Mouse (Mus musculus) olfactory bulb, adult 2 months (tissue): ENCODE data around the gene Katnb1. TPM values are rescaled to one million over a fixed set of nuclear protein-coding genes. Genes with fewer than 3 reads are reported as not detected.
A peak's percentile ranks its signal among the peaks of the same experiment; 100 is the strongest.

Experiments used
- H3K27ac ChIP-seq: fragments of 200-500 bp; 2 replicates; pipeline ENCODE4 v1.5.1; 2012; ENCODE audit warnings: low read depth, low read length; ENCODE audit not compliant: insufficient read depth
- H3K4me1 ChIP-seq: fragments of 200-500 bp; 2 replicates; pipeline ENCODE4 v1.6.1; 2012; ENCODE audit warnings: low read length; ENCODE audit not compliant: control insufficient read depth, insufficient read depth
- H3K4me3 ChIP-seq: fragments of 200-500 bp; 2 replicates; pipeline ENCODE4 v1.5.1; 2012; ENCODE audit warnings: mild to moderate bottlenecking, low read depth, low read length, moderate library complexity; ENCODE audit not compliant: insufficient read depth
- CTCF ChIP-seq: fragments of 200-500 bp; IDR thresholded peaks from 2 replicates; pipeline ENCODE4 v1.5.1; 2012; ENCODE audit warnings: low read depth, mild to moderate bottlenecking, low read length, moderate library complexity; ENCODE audit not compliant: insufficient read depth
- POLR2A ChIP-seq: fragments of 200-500 bp; IDR thresholded peaks from 2 replicates; pipeline ENCODE4 v1.6.1; 2012; ENCODE audit warnings: mild to moderate bottlenecking, low read depth, low read length, moderate library complexity; ENCODE audit not compliant: insufficient read depth
- WGBS: fragments of 180-500 bp; shearing (Covaris S2); methylation state at CpG from one replicate; pipeline ENCODE4 v1.1.7; 2018; 5-methylcytosine and 5-hydroxymethylcytosine counted together
- polyA plus RNA-seq: library from polyadenylated mRNA; stranded (reverse); fragments of >200 nt; gene quantifications from 2 replicates; pipeline ENCODE4 v1.2.4, GENCODE M21; 2012; ENCODE audit warnings: low replicate concordance; ENCODE audit not compliant: missing spikeins, insufficient read depth, insufficient read length

Katnb1 gene
- not detected in 2 replicates for polyA plus RNA-seq

DNA sequence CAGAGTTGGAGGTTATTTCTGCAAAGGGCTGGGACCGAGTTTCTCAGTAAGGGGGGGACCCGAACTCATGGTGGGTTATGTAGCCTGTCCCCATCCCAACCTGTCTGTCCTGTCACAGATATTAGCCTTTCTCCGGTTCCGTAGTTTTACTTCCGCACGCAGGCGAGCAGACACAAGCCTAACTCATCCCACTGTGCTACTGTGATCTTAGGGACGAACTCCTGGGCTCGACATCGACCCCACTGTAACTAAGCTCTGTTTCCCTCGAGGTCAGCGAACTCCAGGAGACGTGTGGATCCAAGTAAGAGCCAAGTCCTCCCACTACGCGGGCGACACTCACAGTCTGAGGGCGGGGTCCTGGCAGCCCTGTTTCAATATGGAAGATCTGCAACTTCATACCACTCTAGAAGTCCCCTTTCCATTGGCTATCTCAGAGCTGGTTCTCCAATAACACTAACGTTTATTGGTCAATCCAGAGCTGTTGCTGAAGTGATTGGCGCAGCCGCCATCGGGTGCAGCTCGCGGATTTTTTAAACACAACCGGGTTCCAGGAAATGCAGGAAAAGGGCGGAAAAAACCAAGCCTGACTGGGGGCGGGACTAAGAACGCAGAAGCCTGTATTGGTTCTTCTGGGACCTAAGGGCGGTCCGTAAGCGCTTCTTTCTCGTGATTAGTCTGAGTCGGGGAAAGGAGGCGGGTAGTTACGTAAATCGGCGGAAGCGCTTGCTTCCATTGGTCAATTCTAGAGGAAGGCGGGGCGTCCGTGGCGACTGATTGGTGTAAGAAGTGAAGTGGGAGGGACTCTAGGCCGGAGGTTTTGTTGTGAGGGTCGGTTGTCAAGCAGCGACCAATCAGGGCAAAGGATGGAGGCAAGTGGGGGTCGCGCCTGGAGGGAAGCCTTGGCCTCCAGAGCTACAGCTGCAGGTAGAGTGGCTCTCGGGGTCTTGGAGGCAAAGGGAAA lies at the start of gene Katnb1:
TSS of gene Katnb1 (plus strand) at position 806 of the 961 bp plus-strand sequence.
- no peak for TF ChIP-seq CTCF
- TF ChIP-seq POLR2A, result peak; percentile 67
- WGBS, result under 1% methylated on average over 47 of the region's 47 CpGs
- H3K27ac ChIP-seq, result peak within 1 kb of the TSS; percentile 79
- H3K4me3 ChIP-seq, result peak within 1 kb of the TSS; percentile 86
- peaks cover 24% of the 10 kb centered on the region for H3K4me1 ChIP-seq

DNA sequence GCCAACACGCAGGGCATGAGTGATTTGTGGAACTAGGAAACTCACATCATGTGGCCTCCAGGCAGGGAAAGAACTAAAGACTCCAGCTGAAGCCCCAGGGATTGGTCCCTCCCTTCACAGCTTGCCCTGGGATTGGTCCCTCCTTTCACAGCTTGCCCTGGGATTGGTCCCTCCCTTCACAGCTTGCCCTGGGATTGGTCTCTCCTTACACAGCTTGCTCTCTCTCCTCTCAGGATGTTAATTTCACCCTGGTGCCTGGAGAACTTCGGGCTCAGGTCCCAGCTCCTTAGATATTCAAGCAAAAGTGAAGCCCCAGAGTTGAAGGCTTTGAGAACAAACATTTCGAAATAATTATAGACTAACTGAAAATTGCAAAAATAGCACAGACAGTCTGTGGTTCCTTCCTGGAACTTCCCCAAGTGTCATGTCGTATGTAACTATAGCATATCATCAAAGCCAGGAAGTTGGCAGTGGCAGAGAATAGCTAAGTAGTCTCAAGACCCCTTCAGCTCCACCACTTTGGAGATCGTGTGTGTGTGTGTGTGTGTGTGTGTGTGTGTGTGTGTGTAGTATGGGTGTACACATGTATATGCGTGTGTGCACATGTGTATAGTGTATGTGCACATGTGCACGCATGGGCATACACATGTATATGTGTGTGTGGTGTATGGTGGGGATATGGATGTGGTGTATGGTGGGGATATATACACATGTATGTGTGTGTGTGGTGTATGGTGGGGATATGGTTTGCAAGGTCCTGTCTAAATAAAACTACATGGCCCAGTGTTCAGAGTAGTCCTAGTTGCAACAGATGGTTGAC lies 43.7 kb upstream of the Katnb1 start:
- peaks cover 16% of the 10 kb centered on the region for H3K4me1 ChIP-seq
- TF ChIP-seq CTCF (no peak), POLR2A (no peak)
- 22% methylated on average over 7 of the region's 7 CpGs for WGBS
- no peak overlapping the region for H3K4me3 ChIP-seq
- H3K27ac ChIP-seq, result peak overlapping the region; percentile 70

DNA sequence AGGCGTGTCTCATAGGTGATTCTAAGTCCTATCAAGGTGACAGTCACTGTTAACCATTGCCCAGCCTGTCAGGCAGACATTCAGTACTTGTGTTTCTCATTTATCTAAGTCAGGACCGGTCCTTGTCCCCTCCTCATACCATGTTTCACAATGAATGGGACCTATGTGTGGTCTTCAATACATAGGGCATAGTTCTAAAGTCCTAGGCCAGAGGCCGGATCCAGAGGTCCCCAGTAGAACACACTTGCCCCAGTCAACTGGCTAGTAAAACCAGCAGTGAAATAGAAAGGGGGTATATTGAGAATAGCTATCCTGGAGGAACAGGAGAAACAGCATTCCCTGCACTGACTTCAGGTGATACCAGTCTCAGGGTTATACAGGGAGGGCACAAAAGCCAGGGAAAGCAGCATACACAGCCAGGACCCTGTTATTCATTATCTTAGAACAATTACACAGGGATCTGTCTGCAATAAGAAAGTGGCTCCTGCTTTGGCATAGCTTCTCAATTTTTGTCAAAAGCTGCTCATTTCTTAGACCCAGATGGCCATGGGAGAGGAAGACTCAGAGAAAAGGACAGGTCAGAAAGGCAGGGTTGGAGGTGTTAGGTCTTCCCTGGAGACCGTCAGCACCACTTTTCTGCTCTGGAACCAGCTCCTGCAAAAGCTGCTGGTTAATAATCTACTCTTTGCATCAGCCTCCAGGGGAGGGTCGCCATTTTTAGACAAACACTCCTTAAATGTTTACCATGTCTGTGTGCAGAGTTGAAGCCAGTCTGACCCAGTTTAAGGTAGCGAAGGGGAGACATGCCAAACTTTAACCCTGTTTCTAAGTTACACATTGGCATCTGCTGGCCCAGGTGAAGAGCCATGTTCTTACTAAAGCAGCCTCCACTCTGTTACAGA lies 38.9 kb upstream of the Katnb1 start:
- TF ChIP-seq CTCF (no peak), POLR2A (no peak)
- Histone ChIP-seq H3K4me3 (no peak overlapping the region), H3K4me1 (peaks cover 8% of the 10 kb centered on the region), H3K27ac (no peak overlapping the region)
- 78% methylated on average over 6 of the region's 6 CpGs for WGBS

DNA sequence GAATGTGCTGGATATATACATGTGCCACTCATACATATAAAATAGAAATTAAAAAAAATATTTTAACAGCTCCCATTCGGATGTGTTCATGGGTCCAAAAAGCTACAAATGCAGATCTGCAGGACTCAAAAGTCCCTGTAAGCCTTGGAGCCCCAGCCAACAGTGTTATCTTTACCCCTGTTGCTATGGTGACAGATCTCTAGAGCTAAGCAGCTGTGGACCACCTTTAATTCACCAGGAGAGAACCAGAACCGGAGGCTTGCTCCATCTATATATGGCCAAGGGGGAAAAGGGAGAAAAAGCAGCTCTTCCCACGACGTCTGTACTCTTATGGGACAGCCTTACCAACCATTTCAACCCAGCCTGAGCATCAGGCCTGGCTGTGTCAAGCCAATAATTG lies 36.2 kb upstream of the Katnb1 start:
- Histone ChIP-seq H3K4me1 (peaks cover 8% of the 10 kb centered on the region), H3K27ac (no peak overlapping the region), H3K4me3 (no peak overlapping the region)
- TF ChIP-seq POLR2A, result no peak
- TF ChIP-seq CTCF, result no peak
- WGBS, result 35% methylated on average over 4 of the region's 4 CpGs

DNA sequence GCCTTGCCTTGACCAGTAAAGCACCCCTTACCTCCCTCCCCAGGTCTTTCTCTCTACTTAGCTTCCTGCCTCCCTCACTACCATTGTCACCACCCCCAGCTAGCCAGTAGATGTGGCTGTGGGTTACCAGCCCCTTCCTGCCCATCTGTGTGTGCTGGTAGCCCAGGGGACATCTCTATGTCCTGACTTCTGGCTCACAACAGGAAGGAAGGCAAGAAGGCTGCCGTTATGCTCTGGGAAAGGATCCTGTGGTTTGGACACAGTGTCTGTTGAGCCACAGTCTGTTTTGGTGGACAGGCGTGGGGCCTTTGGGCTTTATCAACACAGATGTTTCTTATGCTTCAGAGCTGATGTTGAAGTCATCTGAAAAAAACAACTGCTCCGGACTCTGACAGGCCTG lies 34.0 kb upstream of the Katnb1 start:
- 92% methylated on average over 3 of the region's 3 CpGs for WGBS
- no peak overlapping the region for H3K27ac ChIP-seq
- TF ChIP-seq CTCF, result no peak
- no peak for TF ChIP-seq POLR2A
- H3K4me1 ChIP-seq, result peaks cover 8% of the 10 kb centered on the region
- no peak overlapping the region for H3K4me3 ChIP-seq

DNA sequence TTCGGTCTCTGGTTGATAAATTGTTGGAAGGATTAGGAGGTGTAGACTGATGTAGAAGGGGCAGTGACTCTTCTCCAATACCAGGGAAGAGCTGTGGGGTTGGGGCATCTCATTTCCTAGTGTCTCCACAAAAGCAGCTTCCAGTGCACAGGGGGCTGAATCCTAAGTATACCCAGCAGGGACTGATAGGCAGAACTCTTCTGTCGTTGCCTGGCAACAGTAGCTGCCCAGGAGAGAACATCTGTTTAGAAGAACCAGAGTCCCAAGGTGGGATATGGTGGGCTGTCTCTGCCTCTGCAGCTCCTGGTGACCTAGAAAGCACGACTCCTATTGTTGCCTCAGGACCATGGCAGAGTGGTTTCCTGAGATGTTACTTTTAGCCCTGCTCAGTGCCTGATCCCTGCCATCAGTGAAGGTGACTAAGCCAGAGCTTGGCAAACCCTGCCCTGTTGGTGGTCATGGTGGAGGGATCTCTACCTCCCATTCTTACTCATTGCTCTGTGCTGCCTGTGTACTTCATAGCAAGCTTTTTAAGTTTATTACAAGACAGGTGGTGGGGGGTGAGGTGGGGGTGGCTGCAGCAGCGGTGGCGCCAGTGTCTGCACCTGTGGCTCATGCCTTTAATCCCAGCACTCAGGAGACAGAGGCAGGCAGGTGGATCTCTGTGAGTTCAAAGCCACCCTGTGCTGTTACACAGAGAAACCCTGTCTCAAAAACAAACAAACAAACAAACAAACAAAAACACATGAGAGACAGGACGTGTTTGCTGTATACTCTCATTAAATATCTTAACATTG lies 32.9 kb upstream of the Katnb1 start:
- TF ChIP-seq POLR2A (no peak), CTCF (no peak)
- no peak overlapping the region for H3K27ac ChIP-seq
- 75% methylated on average over 6 of the region's 6 CpGs for WGBS
- peaks cover 8% of the 10 kb centered on the region for H3K4me1 ChIP-seq
- no peak overlapping the region for H3K4me3 ChIP-seq

DNA sequence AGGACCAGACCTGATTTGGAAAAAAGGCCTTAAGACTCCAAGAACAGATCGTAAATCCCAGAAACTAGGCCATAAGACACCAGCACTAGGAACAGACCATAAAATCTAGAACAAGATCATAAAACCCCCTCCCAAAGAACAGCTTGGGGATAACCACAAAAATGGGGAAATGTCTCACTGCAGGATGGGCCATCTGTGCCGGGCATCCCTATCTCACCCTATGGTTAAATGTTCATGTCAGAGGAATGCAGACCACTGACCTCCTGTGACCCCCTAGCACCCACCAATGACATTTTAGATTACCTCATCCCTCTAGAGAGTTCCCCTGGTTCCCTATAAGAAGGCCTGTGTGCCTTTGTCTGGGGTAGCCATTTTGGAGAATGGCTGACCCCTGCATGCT lies 31.4 kb upstream of the Katnb1 start:
- 90% methylated on average over 2 of the region's 2 CpGs for WGBS

More for the DNA sequence above, 31.4 kb upstream of the Katnb1 start:
- no peak overlapping the region for H3K27ac ChIP-seq
- TF ChIP-seq POLR2A, result no peak
- TF ChIP-seq CTCF, result no peak
- peaks cover 4% of the 10 kb centered on the region for H3K4me1 ChIP-seq
- H3K4me3 ChIP-seq, result no peak overlapping the region
